Mouse (Mus musculus): ENCODE measurements around the gene Jarid2. TPM values are rescaled to one million over a fixed set of nuclear protein-coding genes. Genes with fewer than 3 reads are reported as not detected.

The Jarid2 gene
- total and polyA plus RNA-seq, 3 experiments, result 7.3 to 24.5 (median 20.2) TPM

GRCm38 (mm10) chr13:44943618-44944017 is 214.3 kb downstream of the Jarid2 start:
- TF ChIP-seq POLR2A (IDR thresholded peaks at IDR 0.05; ENCODE audit: insufficient read depth, low read depth, low read length) (no peak), CTCF (IDR thresholded peaks at IDR 0.05) (no peak), EP300 (IDR thresholded peaks at IDR 0.05; ENCODE audit: insufficient read depth, low read depth, low read length) (no peak)
- 96% methylated on average over 2 of the region's 2 CpGs for WGBS
- H3K4me1 ChIP-seq (ENCODE audit: control insufficient read depth, insufficient read depth, low read length), result peaks cover 10% of the 10 kb centered on the region
- no peak overlapping the region for H3K27ac ChIP-seq
- intact Hi-C loops (cut with DNase I), result no loop called here
- no peak overlapping the region for H3K9ac ChIP-seq (ENCODE audit: low read depth, low read length)
- no peak for DNase-seq
- no peaks in the 10 kb centered on the region for H3K27me3 ChIP-seq (ENCODE audit: control insufficient read depth, insufficient read depth, low read length)
- H3K4me3 ChIP-seq, result no peak overlapping the region
- H3K36me3 ChIP-seq (ENCODE audit: control insufficient read depth, insufficient read depth, low read length), result peaks cover 10% of the 10 kb centered on the region
- H3K79me2 ChIP-seq (replicated peaks; ENCODE audit: control insufficient read depth, insufficient read depth, low read length), result 0 out of 2 replicates have a peak, but pooled peaks cover 2% of the 10 kb centered on the region

GRCm38 (mm10) chr13:44946880-44947635 is 217.8 kb downstream of the Jarid2 start:
- H3K9ac ChIP-seq (ENCODE audit: low read depth, low read length), result no peak overlapping the region
- no peaks in the 10 kb centered on the region for H3K27me3 ChIP-seq (ENCODE audit: control insufficient read depth, insufficient read depth, low read length)
- TF ChIP-seq EP300 (IDR thresholded peaks at IDR 0.05; ENCODE audit: insufficient read depth, low read depth, low read length) (no peak), POLR2A (IDR thresholded peaks at IDR 0.05; ENCODE audit: insufficient read depth, low read depth, low read length) (no peak), CTCF (IDR thresholded peaks at IDR 0.05) (no peak)
- WGBS, result 46% methylated on average over 8 of the region's 8 CpGs
- H3K4me3 ChIP-seq, result no peak overlapping the region
- peaks cover 2% of the 10 kb centered on the region; the same call in 1 of the 2 replicates for H3K36me3 ChIP-seq (ENCODE audit: control insufficient read depth, insufficient read depth, low read length)
- H3K4me1 ChIP-seq (ENCODE audit: control insufficient read depth, insufficient read depth, low read length), result peaks cover 4% of the 10 kb centered on the region
- intact Hi-C loops (cut with DNase I), result loop anchor here (5.0 kb wide), 3 partner anchors 35 to 190 kb away; no protein-coding TSS in a partner anchor
- DNase-seq, result no peak
- 0 out of 2 replicates have a peak, but pooled peaks cover 2% of the 10 kb centered on the region for H3K79me2 ChIP-seq (replicated peaks; ENCODE audit: control insufficient read depth, insufficient read depth, low read length)
- no peak overlapping the region for H3K27ac ChIP-seq

GRCm38 (mm10) chr13:44948320-44949250 is 219.3 kb downstream of the Jarid2 start:
- Histone ChIP-seq H3K4me1 (ENCODE audit: control insufficient read depth, insufficient read depth, low read length) (peaks cover 7% of the 10 kb centered on the region), H3K79me2 (replicated peaks; ENCODE audit: control insufficient read depth, insufficient read depth, low read length) (no peaks in the 10 kb centered on the region), H3K27me3 (ENCODE audit: control insufficient read depth, insufficient read depth, low read length) (no peaks in the 10 kb centered on the region), H3K36me3 (ENCODE audit: control insufficient read depth, insufficient read depth, low read length) (peaks cover 2% of the 10 kb centered on the region; the same call in 1 of the 2 replicates), H3K27ac (peak overlapping the region; percentile 51), H3K4me3 (no peak overlapping the region), H3K9ac (ENCODE audit: low read depth, low read length) (no peak overlapping the region)
- intact Hi-C loops (cut with DNase I), result loop anchor here (5.0 kb wide), 3 partner anchors 36 to 191 kb away; no protein-coding TSS in a partner anchor
- TF ChIP-seq CTCF (IDR thresholded peaks at IDR 0.05) (no peak), EP300 (IDR thresholded peaks at IDR 0.05; ENCODE audit: insufficient read depth, low read depth, low read length) (no peak), POLR2A (IDR thresholded peaks at IDR 0.05; ENCODE audit: insufficient read depth, low read depth, low read length) (no peak)
- 73% methylated on average over 16 of the region's 16 CpGs for WGBS
- peak in 1 of 2 experiments; percentile 55 for DNase-seq

- TF ChIP-seq POLR2A (IDR thresholded peaks at IDR 0.05; ENCODE audit: insufficient read depth, low read depth, low read length) (no peak), CTCF (IDR thresholded peaks at IDR 0.05) (peak; percentile 72), EP300 (IDR thresholded peaks at IDR 0.05; ENCODE audit: insufficient read depth, low read depth, low read length) (peak; percentile 66)
- Histone ChIP-seq H3K4me1 (ENCODE audit: control insufficient read depth, insufficient read depth, low read length) (peaks cover 7% of the 10 kb centered on the region), H3K9ac (ENCODE audit: low read depth, low read length) (no peak overlapping the region), H3K36me3 (ENCODE audit: control insufficient read depth, insufficient read depth, low read length) (no peaks in the 10 kb centered on the region), H3K79me2 (replicated peaks; ENCODE audit: control insufficient read depth, insufficient read depth, low read length) (no peaks in the 10 kb centered on the region), H3K27ac (peak overlapping the region; percentile 50), H3K4me3 (no peak overlapping the region), H3K27me3 (ENCODE audit: control insufficient read depth, insufficient read depth, low read length) (no peaks in the 10 kb centered on the region)
- DNase-seq, result peak in 1 of 2 experiments; percentile 58
- 40% methylated on average over 10 of the region's 10 CpGs for WGBS
- intact Hi-C loops (cut with DNase I), result loop anchor here (10.0 kb wide), 1 partner anchor 218 kb away; no protein-coding TSS in a partner anchor
These were observed 223.3 kb downstream of the Jarid2 start for GRCm38 (mm10) chr13:44952393-44953086.

- intact Hi-C loops (cut with DNase I), result loop anchor here (10.0 kb wide), 1 partner anchor 219 kb away; no protein-coding TSS in a partner anchor
- no peak overlapping the region for H3K4me3 ChIP-seq
- H3K9ac ChIP-seq (ENCODE audit: low read depth, low read length), result no peak overlapping the region
- no peak for TF ChIP-seq EP300 (IDR thresholded peaks at IDR 0.05; ENCODE audit: insufficient read depth, low read depth, low read length)
- no peak for TF ChIP-seq CTCF (IDR thresholded peaks at IDR 0.05)
- TF ChIP-seq POLR2A (IDR thresholded peaks at IDR 0.05; ENCODE audit: insufficient read depth, low read depth, low read length), result no peak
- no peak for DNase-seq
- no peaks in the 10 kb centered on the region for H3K36me3 ChIP-seq (ENCODE audit: control insufficient read depth, insufficient read depth, low read length)
- H3K27ac ChIP-seq, result no peak overlapping the region
- H3K27me3 ChIP-seq (ENCODE audit: control insufficient read depth, insufficient read depth, low read length), result no peaks in the 10 kb centered on the region
- WGBS, result 88% methylated on average over 8 of the region's 8 CpGs
- H3K79me2 ChIP-seq (replicated peaks; ENCODE audit: control insufficient read depth, insufficient read depth, low read length), result no peaks in the 10 kb centered on the region
- peaks cover 3% of the 10 kb centered on the region for H3K4me1 ChIP-seq (ENCODE audit: control insufficient read depth, insufficient read depth, low read length)
These were observed 224.4 kb downstream of the Jarid2 start for GRCm38 (mm10) chr13:44953546-44954231.

Measured in heart, adult 2 months (tissue).